Mouse (Mus musculus): Measurements from ENCODE around the gene Tm9sf1.

Tm9sf1 gene

GRCm38 (mm10) chr14:55643060-55643907 is at the start of gene Tm9sf1:
Tm9sf1 (minus strand) TSS chr14:55643806.
- peak; percentile 70 for DNase-seq (ENCODE audit: low read depth, low spot score)

- no peak for DNase-seq (ENCODE audit: low read depth, low spot score)
These were observed 45.8 kb upstream of the Tm9sf1 start for GRCm38 (mm10) chr14:55689433-55689832.

DNA sequence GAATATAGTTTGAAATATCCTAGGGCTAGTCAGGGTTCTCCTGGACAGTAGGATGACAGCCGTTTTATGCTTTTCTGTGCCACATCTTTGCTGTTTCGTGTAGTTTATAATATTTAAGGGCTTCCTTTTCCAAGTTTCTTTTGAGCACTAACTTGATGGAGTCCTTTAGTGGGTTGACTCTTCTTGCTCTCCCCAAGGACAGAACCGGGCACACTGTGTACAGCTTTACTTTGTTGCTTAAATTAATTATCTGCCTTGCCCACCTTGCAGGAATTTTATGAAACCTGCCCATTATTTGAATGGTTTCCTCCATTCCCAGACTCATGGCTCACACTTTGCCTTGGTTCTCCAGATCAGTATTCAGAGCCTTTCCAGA is 38.5 kb upstream of the Tm9sf1 start:
- DNase-seq (ENCODE audit: low read depth, low spot score) = no peak

- DNase-seq (ENCODE audit: low read depth, low spot score) = peak; percentile 94
These were observed 37.8 kb upstream of the Tm9sf1 start, which contains the start of gene Tinf2 for GRCm38 (mm10) chr14:55681160-55682117. Tinf2 (minus strand) TSS chr14:55681820.

- no peak for DNase-seq (ENCODE audit: low read depth, low spot score)
These were observed 34.0 kb upstream of the Tm9sf1 start for GRCm38 (mm10) chr14:55677615-55678014.

- DNase-seq (ENCODE audit: low read depth, low spot score) = no peak
These were observed 29.1 kb upstream of the Tm9sf1 start for GRCm38 (mm10) chr14:55672741-55673060.

GRCm38 (mm10) chr14:55671833-55672740 is 28.5 kb upstream of the Tm9sf1 start, which contains the start of the genes Gmpr2 and Nedd8:
Gmpr2 (plus strand) TSS chr14:55671941.
Nedd8 (minus strand) TSS chr14:55672124.
- peak; percentile 95 for DNase-seq (ENCODE audit: low read depth, low spot score)

GRCm38 (mm10) chr14:55671486-55671832 is 27.9 kb upstream of the Tm9sf1 start:
- no peak for DNase-seq (ENCODE audit: low read depth, low spot score)

GRCm38 (mm10) chr14:55660636-55661035 is 17.0 kb upstream of the Tm9sf1 start:
- no peak for DNase-seq (ENCODE audit: low read depth, low spot score)

DNA sequence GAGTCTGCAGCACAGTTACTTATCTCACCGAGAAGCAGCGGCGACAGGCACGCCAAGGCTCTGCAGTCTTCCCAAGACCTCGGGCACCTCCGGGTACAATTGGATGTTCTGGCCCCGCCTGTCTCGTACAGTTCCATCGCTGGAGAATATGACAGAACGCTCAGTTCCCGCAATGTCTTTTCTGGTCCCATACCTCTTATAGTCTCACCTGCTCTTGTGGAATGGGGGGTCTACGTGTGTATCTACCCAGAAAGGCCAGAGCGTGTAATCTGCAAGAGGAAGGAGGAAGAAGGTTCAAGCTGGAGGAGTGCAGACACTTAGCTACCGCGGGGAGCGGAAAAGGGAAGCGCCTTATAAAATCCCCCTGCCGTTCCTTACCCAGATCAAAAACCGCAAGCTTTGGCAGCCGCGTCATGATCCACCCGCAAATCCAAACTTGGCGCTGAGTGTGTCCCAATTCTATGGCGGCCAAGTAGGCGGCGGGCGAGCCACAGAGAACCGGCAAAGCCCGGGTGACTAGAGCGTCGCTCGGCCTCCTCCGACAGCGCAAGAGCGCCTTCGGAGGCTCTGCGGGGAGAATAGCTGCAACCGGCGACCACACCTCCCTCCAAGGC is 16.5 kb upstream of the Tm9sf1 start, which contains the start of gene Mdp1:
Mdp1 (minus strand) TSS at position 549 of the 614 bp plus-strand sequence.
- DNase-seq (ENCODE audit: low read depth, low spot score) = peak; percentile 76

DNA sequence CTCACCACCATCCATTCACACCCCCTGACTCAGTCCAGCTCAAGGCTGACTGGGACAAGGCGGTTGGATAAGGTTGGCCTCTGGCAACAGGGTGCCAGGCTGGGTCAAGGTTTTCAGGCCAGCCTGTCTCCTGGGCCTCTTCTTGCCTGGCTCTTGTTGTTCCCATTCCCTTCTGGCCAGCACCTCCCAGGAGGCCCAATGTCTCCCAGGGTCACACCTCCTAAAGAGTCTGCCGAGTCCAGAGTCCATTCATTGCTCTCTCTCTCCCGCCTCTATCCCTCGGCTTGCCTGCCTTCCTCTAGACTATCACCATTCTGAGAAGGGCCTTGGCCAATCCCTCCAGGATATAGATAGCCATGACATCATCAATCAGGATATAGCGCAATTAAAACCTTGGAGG is 14.4 kb upstream of the Tm9sf1 start:
- DNase-seq (ENCODE audit: low read depth, low spot score) = no peak

- no peak for DNase-seq (ENCODE audit: low read depth, low spot score)
These were observed 13.3 kb upstream of the Tm9sf1 start for GRCm38 (mm10) chr14:55656935-55657334.

DNA sequence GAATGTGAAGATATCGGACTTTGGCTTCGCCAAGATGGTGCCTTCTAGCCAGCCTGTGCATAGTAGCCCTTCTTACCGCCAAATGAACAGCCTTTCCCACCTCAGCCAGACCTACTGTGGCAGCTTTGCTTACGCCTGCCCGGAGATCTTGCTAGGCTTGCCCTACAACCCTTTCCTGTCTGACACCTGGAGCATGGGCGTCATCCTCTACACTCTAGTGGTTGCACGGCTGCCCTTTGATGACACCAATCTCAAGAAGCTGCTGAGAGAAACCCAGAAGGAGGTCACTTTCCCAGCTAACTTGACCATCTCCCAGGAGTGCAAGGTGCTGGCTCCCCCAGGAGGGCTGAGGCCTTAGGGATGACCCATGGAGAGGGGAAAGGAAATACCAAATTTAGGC is 7.9 kb upstream of the Tm9sf1 start:
- no peak for DNase-seq (ENCODE audit: low read depth, low spot score)

- no peak for DNase-seq (ENCODE audit: low read depth, low spot score)
These were observed 6.3 kb upstream of the Tm9sf1 start, which contains the start of gene Tssk4 for GRCm38 (mm10) chr14:55649884-55650283. Tssk4 (plus strand) TSS chr14:55650184.

DNA sequence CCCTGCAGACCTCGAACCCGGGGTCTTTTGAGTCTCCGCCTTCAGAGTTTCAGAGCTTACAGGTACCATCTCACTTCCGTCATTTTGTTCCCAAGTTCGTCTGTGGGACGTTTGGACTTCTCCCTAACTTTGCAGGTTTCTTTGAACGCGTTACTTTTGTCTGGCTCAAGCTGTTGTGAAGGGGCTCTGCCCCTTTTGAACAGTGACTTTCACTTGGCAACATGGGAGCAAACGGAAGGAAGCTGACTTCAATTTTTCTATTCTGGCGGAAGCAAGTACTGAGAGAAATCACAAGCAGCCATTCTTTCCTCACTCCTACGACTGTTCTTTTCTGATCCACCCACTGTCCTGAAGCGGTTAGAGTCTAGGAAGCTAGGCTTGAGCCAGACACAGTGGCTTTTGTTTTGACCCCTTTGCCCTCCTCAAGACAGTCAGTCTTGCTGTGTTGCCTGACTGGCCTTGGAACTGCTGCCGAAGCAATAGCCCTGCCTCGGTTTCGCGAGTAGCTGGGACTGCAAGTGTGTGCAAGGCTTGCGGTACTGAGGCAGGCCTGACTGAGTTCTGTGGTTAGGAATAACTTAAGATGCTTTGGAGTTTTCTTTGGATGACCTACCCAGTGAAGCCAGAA is 769 bp upstream of the Tm9sf1 start:
- no peak for DNase-seq (ENCODE audit: low read depth, low spot score)

DNA sequence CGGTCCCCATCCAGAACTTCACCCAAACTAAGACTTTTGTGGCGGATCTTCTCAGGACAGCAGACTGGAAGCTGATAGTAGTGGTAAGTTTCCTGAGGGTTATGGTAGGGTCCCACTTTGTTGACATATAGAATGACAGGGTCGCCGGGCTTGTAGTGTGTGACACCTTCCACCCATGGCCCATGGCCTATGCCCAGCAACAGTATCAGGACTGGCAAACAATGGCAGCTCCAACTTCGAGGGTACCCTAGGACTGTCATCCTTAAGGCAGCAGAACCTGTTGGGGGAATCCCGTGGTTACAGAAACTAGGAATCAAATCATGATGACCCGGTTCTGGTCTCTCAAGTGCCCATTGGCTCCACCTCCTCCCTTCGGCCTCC is 937 bp downstream of the Tm9sf1 start:
- no peak for DNase-seq (ENCODE audit: low read depth, low spot score)

GRCm38 (mm10) chr14:55641291-55641690 is 2.3 kb downstream of the Tm9sf1 start:
- DNase-seq (ENCODE audit: low read depth, low spot score) = no peak

DNA sequence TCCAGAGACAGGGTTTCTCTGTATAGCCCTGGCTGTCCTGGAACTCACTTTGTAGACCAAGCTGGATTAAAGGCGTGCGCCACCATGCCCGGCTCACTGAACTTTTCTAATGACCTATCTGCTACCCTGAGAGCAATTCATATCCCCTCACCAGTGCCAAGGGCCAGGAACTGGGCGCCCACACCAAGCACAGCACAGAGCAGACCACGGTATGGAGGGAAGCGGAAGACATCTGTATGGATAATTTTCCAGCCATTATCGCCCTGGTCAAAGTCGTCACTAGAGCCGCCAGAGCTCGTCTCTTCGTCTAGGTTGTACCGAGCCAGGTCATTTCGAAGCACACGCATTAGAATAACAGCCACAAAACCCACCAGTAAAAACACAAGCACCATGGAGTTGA is 2.8 kb downstream of the Tm9sf1 start:
- no peak for DNase-seq (ENCODE audit: low read depth, low spot score)

- no peak for DNase-seq (ENCODE audit: low read depth, low spot score)
These were observed 5.8 kb downstream of the Tm9sf1 start, which contains the start of gene Gm49378 for GRCm38 (mm10) chr14:55637795-55638194. Gm49378 (minus strand) TSS chr14:55637895.

DNA sequence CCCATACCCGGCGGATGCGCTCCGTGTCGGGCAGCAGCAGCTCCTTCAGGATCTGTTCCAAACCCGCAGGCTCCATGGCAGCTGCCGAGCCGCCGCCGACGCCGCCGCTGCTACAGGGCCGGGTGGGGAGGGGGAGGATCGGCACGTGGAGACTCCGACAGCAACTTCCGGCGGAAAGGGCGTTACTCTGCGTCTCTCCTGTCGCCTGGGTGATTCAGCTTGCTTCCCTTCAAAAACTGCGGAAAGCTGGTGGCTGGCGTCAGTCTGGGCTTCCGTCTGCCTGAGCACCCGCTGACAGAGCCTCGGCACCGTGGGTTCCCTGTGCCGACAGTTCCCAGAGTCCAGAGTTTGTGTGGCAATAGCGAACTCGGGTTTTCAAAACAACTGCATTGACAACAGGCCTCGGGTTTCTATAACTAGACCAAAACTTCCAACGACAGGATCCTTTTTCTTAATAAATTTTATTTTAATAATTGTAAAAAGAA is 8.0 kb downstream of the Tm9sf1 start, which contains the start of gene Ipo4:
Ipo4 (minus strand) TSS at position 435 of the 485 bp plus-strand sequence.
- DNase-seq (ENCODE audit: low read depth, low spot score) = peak; percentile 76

All from brain, embryonic 18.5 days (tissue).